Mouse (Mus musculus) neural tube, embryonic 12.5 days (tissue): ENCODE results near the gene Tnik. TPM values are rescaled to one million over a fixed set of nuclear protein-coding genes. Genes with fewer than 3 reads are reported as not detected.

Experiments
- ATAC-seq: fragments of 200-750 bp; cut with Nextera tagmentation; 2 replicates; pipeline ENCODE4 v1.8.0; 2017; ENCODE audit warnings: low read depth, mild to moderate bottlenecking, moderate TSS enrichment, moderate library complexity; ENCODE audit not compliant: low FRiP score
- H3K27ac ChIP-seq: fragments of 300-500 bp; sonication (generic); 2 replicates; pipeline ENCODE4 v1.5.1; 2016
- H3K27me3 ChIP-seq: fragments of 300-500 bp; sonication (generic); replicated peaks from 2 replicates; pipeline ENCODE4 v1.6.1; 2016; ENCODE audit warnings: mild to moderate bottlenecking
- H3K36me3 ChIP-seq: fragments of 300-500 bp; sonication (generic); 2 replicates; pipeline ENCODE4 v1.6.1; 2016; ENCODE audit warnings: mild to moderate bottlenecking
- H3K4me1 ChIP-seq: fragments of 300-500 bp; sonication (generic); 2 replicates; pipeline ENCODE4 v1.6.1; 2016
- H3K4me2 ChIP-seq: fragments of 300-500 bp; sonication (generic); replicated peaks from 2 replicates; pipeline ENCODE4 v1.6.1; 2016; ENCODE audit warnings: mild to moderate bottlenecking
- H3K4me3 ChIP-seq: fragments of 300-500 bp; sonication (generic); 2 replicates; pipeline ENCODE4 v1.5.1; 2016
- H3K9ac ChIP-seq: fragments of 300-500 bp; sonication (generic); 2 replicates; pipeline ENCODE4 v1.6.1; 2016; ENCODE audit warnings: mild to moderate bottlenecking
- H3K9me3 ChIP-seq: fragments of 300-500 bp; sonication (generic); 2 replicates; pipeline ENCODE4 v1.6.1; 2016; ENCODE audit warnings: mild to moderate bottlenecking
- WGBS: fragments of 180-500 bp; shearing (Covaris S2); methylation state at CpG from one replicate; pipeline ENCODE4 v1.1.7; 2016; 5-methylcytosine and 5-hydroxymethylcytosine counted together
- polyA plus RNA-seq: library from polyadenylated mRNA; unstranded; fragments of >200 nt; fragmentation: Nextera tagmentation; extraction: Ambion mirVana; gene quantifications from 2 replicates; pipeline ENCODE4 v1.2.1, GENCODE M21; 2016

The Tnik gene
- polyA plus RNA-seq, 1 experiment from 2014 or later = 50.6 TPM

DNA sequence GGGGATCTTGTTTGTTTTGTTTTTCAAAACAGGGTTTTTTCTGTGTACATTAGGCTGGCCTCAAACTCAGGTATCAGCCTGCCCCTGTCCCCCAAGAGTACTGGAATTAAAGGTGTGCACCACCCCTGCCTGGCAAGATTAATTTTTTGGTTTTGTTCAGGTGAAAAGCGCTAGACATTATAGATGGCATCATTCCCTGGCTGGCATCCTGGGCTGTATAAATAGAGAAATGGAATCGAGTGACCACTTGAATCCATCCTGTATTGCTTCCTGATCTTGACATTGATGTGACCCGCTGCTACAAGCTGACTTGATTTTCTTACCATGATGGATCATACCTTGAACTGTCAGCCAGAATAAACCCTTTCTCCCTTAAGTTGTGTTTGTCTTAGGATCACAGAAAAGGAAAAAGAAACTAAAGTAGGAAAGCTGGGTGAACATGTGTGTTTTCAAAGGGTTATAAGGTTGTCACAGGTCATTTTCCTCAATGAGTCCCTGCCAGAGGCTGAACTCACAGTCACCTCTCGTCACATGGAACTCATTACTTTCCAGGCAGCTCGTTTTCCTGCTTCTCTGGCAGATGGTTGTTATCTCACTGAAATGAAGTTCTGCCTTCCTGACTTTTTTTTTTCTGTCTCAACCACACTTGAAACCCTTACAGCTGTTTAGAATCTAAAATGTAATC is 100.6 kb downstream of the Tnik start:
- no peaks in the 10 kb centered on the region for H3K36me3 ChIP-seq
- H3K9ac ChIP-seq = no peak overlapping the region
- H3K4me2 ChIP-seq = no peak overlapping the region
- no peaks in the 10 kb centered on the region; the same call in 1 of the 2 replicates for H3K4me1 ChIP-seq
- H3K9me3 ChIP-seq = no peaks in the 10 kb centered on the region
- no peak overlapping the region for H3K4me3 ChIP-seq
- no peak for ATAC-seq
- 71% methylated on average over 5 of the region's 5 CpGs for WGBS
- no peak overlapping the region for H3K27ac ChIP-seq
- H3K27me3 ChIP-seq = no peaks in the 10 kb centered on the region

DNA sequence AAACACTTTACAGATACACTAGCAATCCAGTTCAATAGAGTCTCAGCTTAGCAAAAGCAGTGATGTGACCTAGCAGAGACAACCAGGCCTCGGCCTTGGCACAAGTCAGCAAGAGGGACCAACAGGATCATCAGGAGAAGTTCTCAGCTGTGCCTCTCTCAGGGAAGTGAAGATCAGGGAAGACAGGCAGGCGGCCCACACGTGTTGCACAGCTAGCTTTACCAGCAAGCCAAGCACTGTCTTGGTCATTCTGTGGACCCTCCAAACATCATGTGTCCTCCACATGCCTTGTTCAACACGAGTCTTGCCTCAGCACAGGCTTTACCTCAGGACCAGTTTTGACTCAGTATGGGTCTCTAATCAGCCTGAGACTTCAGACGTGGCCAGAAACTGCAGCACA is 105.7 kb downstream of the Tnik start:
- WGBS = 80% methylated on average over 5 of the region's 5 CpGs
- Histone ChIP-seq H3K36me3 (no peaks in the 10 kb centered on the region), H3K9ac (no peak overlapping the region), H3K27me3 (no peaks in the 10 kb centered on the region), H3K4me1 (no peaks in the 10 kb centered on the region), H3K4me3 (no peak overlapping the region), H3K9me3 (no peaks in the 10 kb centered on the region), H3K4me2 (no peak overlapping the region), H3K27ac (no peak overlapping the region)
- ATAC-seq = no peak

GRCm38 (mm10) chr3:28369266-28369665 is 106.3 kb downstream of the Tnik start:
- Histone ChIP-seq H3K9ac (no peak overlapping the region), H3K4me1 (no peaks in the 10 kb centered on the region), H3K4me2 (no peak overlapping the region), H3K4me3 (no peak overlapping the region), H3K36me3 (no peaks in the 10 kb centered on the region), H3K27me3 (no peaks in the 10 kb centered on the region), H3K27ac (no peak overlapping the region), H3K9me3 (no peaks in the 10 kb centered on the region)
- WGBS = 92% methylated on average over 1 of the region's 1 CpGs
- no peak for ATAC-seq

- Histone ChIP-seq H3K9ac (no peak overlapping the region), H3K4me1 (no peaks in the 10 kb centered on the region), H3K9me3 (no peaks in the 10 kb centered on the region), H3K36me3 (no peaks in the 10 kb centered on the region), H3K4me2 (no peak overlapping the region), H3K4me3 (no peak overlapping the region), H3K27ac (no peak overlapping the region), H3K27me3 (no peaks in the 10 kb centered on the region)
- WGBS = 82% methylated on average over 5 of the region's 5 CpGs
- no peak for ATAC-seq
Measured at GRCm38 (mm10) chr3:28369698-28370097, 106.7 kb downstream of the Tnik start.

- H3K27ac ChIP-seq = no peak overlapping the region
- WGBS = 82% methylated on average over 1 of the region's 1 CpGs
Measured at GRCm38 (mm10) chr3:28371583-28371982, 108.6 kb downstream of the Tnik start.

GRCm38 (mm10) chr3:28372459-28372858 is 109.4 kb downstream of the Tnik start:
- Histone ChIP-seq H3K27ac (no peak overlapping the region), H3K27me3 (no peaks in the 10 kb centered on the region), H3K9ac (no peak overlapping the region), H3K4me3 (no peak overlapping the region), H3K9me3 (no peaks in the 10 kb centered on the region), H3K4me1 (no peaks in the 10 kb centered on the region), H3K4me2 (no peak overlapping the region), H3K36me3 (no peaks in the 10 kb centered on the region)
- WGBS = 93% methylated on average over 2 of the region's 2 CpGs
- no peak for ATAC-seq

More at GRCm38 (mm10) chr3:28371583-28371982, 108.6 kb downstream of the Tnik start:
- Histone ChIP-seq H3K36me3 (no peaks in the 10 kb centered on the region), H3K4me3 (no peak overlapping the region), H3K4me1 (no peaks in the 10 kb centered on the region), H3K9ac (no peak overlapping the region), H3K27me3 (no peaks in the 10 kb centered on the region), H3K4me2 (no peak overlapping the region), H3K9me3 (no peaks in the 10 kb centered on the region)
- no peak for ATAC-seq

GRCm38 (mm10) chr3:28374738-28375510 is 111.9 kb downstream of the Tnik start:
- H3K27me3 ChIP-seq = no peaks in the 10 kb centered on the region
- H3K9ac ChIP-seq = no peak overlapping the region
- no peak overlapping the region for H3K27ac ChIP-seq
- no peak overlapping the region for H3K4me2 ChIP-seq
- no peaks in the 10 kb centered on the region for H3K36me3 ChIP-seq
- ATAC-seq = no peak
- H3K4me3 ChIP-seq = no peak overlapping the region
- 93% methylated on average over 6 of the region's 6 CpGs for WGBS
- H3K9me3 ChIP-seq = no peaks in the 10 kb centered on the region
- no peaks in the 10 kb centered on the region for H3K4me1 ChIP-seq

DNA sequence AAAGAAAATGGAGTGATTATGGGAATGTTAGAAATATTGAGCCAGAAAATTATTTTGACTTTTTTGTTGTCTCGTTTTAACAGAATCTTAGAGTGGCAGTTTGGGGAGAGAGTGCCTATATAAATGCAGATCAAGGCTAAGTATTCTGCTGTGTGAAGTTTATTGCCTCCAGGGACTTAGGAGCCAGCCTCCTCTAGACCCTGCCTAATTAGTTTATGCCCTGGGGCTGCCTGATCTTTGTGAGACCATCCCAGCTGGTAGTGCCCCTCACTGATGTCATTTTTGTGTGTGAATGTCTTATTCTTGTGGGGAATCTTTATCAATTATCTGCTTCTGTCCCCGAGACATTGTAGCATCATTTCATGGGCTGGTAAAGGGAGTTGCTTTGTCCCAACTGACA is 117.2 kb downstream of the Tnik start:
- WGBS = 15% methylated on average over 2 of the region's 2 CpGs
- no peaks in the 10 kb centered on the region for H3K9me3 ChIP-seq
- no peak overlapping the region for H3K27ac ChIP-seq
- peaks cover 17% of the 10 kb centered on the region; the same call in 1 of the 2 replicates for H3K4me1 ChIP-seq
- H3K9ac ChIP-seq = no peak overlapping the region
- no peaks in the 10 kb centered on the region for H3K27me3 ChIP-seq
- H3K4me2 ChIP-seq = no peak overlapping the region
- no peak overlapping the region for H3K4me3 ChIP-seq
- H3K36me3 ChIP-seq = no peaks in the 10 kb centered on the region
- ATAC-seq = no peak

DNA sequence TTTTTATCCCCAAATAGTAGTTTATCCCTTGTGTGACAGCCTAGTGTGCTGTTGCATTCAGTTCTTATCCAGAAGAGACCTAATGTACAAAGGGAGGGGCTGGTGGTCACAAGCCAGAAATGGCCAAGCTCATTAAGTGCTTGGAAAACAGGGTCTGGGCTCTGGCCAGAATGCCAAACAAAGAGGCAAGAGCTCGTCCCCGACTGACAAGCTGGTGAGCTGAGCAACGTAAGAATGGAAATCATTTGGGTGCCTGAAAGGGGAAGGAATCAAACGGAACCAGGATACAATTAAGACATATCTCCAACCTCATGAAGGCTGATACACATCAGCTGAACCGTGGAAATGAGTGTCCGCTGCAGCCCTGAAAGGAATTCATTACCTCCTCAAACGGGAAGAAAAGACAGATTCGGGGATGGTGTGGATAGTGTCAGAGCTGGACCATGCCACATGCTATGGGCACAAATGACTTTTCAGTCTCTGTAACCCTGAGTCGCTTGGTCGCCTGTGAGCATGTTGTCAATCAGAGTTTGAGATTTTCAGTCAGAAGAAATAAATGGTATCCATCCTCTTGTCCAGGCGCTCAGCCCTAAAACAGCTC is 120.6 kb downstream of the Tnik start:
- WGBS = 61% methylated on average over 11 of the region's 11 CpGs
- Histone ChIP-seq H3K4me1 (peaks cover 17% of the 10 kb centered on the region; the same call in 1 of the 2 replicates), H3K9me3 (no peaks in the 10 kb centered on the region), H3K27me3 (no peaks in the 10 kb centered on the region), H3K27ac (no peak overlapping the region), H3K4me2 (no peak overlapping the region), H3K36me3 (no peaks in the 10 kb centered on the region), H3K9ac (no peak overlapping the region), H3K4me3 (no peak overlapping the region)
- ATAC-seq = no peak

- no peak overlapping the region for H3K4me3 ChIP-seq
- no peak for ATAC-seq
- H3K36me3 ChIP-seq = no peaks in the 10 kb centered on the region
- no peak overlapping the region for H3K9ac ChIP-seq
- H3K4me1 ChIP-seq = peaks cover 15% of the 10 kb centered on the region; the same call in 1 of the 2 replicates
- no peak overlapping the region for H3K27ac ChIP-seq
- 93% methylated on average over 10 of the region's 10 CpGs for WGBS
- H3K9me3 ChIP-seq = no peaks in the 10 kb centered on the region
- H3K27me3 ChIP-seq = no peaks in the 10 kb centered on the region
- H3K4me2 ChIP-seq = no peak overlapping the region
Measured at GRCm38 (mm10) chr3:28385199-28385975, 122.4 kb downstream of the Tnik start.

GRCm38 (mm10) chr3:28388540-28388939 is 125.5 kb downstream of the Tnik start:
- Histone ChIP-seq H3K4me3 (no peak overlapping the region), H3K36me3 (no peaks in the 10 kb centered on the region), H3K27ac (no peak overlapping the region), H3K9ac (no peak overlapping the region), H3K4me2 (no peak overlapping the region), H3K4me1 (peaks cover 13% of the 10 kb centered on the region; the same call in 1 of the 2 replicates), H3K27me3 (no peaks in the 10 kb centered on the region), H3K9me3 (no peaks in the 10 kb centered on the region)
- ATAC-seq = no peak
- 86% methylated on average over 3 of the region's 3 CpGs for WGBS

GRCm38 (mm10) chr3:28390183-28390582 is 127.2 kb downstream of the Tnik start:
- Histone ChIP-seq H3K4me2 (no peak overlapping the region), H3K27me3 (no peaks in the 10 kb centered on the region), H3K9me3 (no peaks in the 10 kb centered on the region), H3K4me1 (no peaks in the 10 kb centered on the region), H3K36me3 (no peaks in the 10 kb centered on the region), H3K9ac (no peak overlapping the region), H3K4me3 (no peak overlapping the region), H3K27ac (no peak overlapping the region)
- 95% methylated on average over 2 of the region's 2 CpGs for WGBS
- no peak for ATAC-seq
